Mouse (Mus musculus): ENCODE data around the gene Gipr. TPM values are rescaled to one million over a fixed set of nuclear protein-coding genes. Genes with fewer than 3 reads are reported as not detected.
A peak's percentile ranks its signal among the peaks of the same experiment; 100 is the strongest.

The Gipr gene
- polyA plus RNA-seq (2015; fragmentation: Nextera tagmentation; extraction: Ambion mirVana), result 0.80 and 1.0 TPM in 2 replicates

- DNase-seq (ENCODE audit: low spot score) (peak; percentile 60), ATAC-seq (peak; percentile 53)
- Histone ChIP-seq H3K9ac (replicated peaks; ENCODE audit: low read depth) (no peak within 1 kb of the TSS), H3K4me3 (ENCODE audit: low read depth, low read length) (0 out of 2 replicates have a peak within 1 kb of the TSS, but pooled peaks have one; percentile 5), H3K36me3 (ENCODE audit: insufficient read depth, low read length) (no peaks in the 10 kb centered on the region), H3K4me2 (replicated peaks; ENCODE audit: low read depth, low read length) (peak within 1 kb of the TSS; percentile 35), H3K27me3 (replicated peaks; ENCODE audit: insufficient read depth, low read length) (no peaks in the 10 kb centered on the region; the same call in 1 of the 2 replicates), H3K27ac (ENCODE audit: low read length) (no peak within 1 kb of the TSS; the same call in none of the 2 replicates), H3K9me3 (ENCODE audit: low read length) (no peaks in the 10 kb centered on the region), H3K4me1 (ENCODE audit: insufficient read depth, low read depth, low read length) (peaks cover 9% of the 10 kb centered on the region; the same call in 1 of the 2 replicates)
- TF ChIP-seq EP300 (IDR thresholded peaks at IDR 0.05) (no peak), CTCF (IDR thresholded peaks at IDR 0.05) (no peak)
- WGBS, result 9% methylated on average over 12 of the region's 14 CpGs
Measured at GRCm38 (mm10) chr7:19165656-19166423, at the start of gene Gipr. Gene Gipr (minus strand): TSS chr7:19166127.

DNA sequence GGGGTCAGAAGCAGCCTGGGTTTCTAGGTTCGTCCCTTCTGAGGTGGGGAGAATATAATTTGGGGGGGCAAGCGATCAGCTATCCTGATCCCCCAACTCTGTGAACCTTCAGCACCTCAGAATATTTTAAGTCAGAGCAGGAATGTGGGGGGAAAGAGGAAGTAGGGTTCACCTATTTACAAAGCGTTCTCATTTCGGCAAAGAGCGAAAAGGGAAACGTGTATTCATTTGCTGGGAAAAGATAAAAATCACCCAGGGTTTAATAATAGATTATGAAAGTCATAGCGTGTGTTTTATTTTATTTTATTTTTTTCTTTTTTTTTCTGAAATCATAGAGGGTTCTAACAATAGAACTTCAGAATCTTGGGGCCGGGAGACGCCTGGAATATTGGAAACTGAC, 49.0 kb upstream of the Gipr start:
- 59% methylated on average over 9 of the region's 9 CpGs for WGBS

GRCm38 (mm10) chr7:19214369-19214768, 48.4 kb upstream of the Gipr start:
- Histone ChIP-seq H3K36me3 (ENCODE audit: insufficient read depth, low read length) (no peaks in the 10 kb centered on the region), H3K4me3 (ENCODE audit: low read depth, low read length) (no peak overlapping the region), H3K9me3 (ENCODE audit: low read length) (no peaks in the 10 kb centered on the region), H3K27ac (ENCODE audit: low read length) (no peak overlapping the region), H3K4me1 (ENCODE audit: insufficient read depth, low read depth, low read length) (no peaks in the 10 kb centered on the region), H3K9ac (replicated peaks; ENCODE audit: low read depth) (no peak overlapping the region), H3K4me2 (replicated peaks; ENCODE audit: low read depth, low read length) (no peak overlapping the region), H3K27me3 (replicated peaks; ENCODE audit: insufficient read depth, low read length) (no peaks in the 10 kb centered on the region)
- no peak for TF ChIP-seq EP300 (IDR thresholded peaks at IDR 0.05)
- no peak for TF ChIP-seq CTCF (IDR thresholded peaks at IDR 0.05)
- WGBS, result 60% methylated on average over 7 of the region's 7 CpGs
- ATAC-seq (no peak), DNase-seq (ENCODE audit: low spot score) (peak; percentile 25)

More for the DNA sequence above, 49.0 kb upstream of the Gipr start:
- H3K4me2 ChIP-seq (replicated peaks; ENCODE audit: low read depth, low read length), result no peak overlapping the region
- TF ChIP-seq EP300 (IDR thresholded peaks at IDR 0.05), result no peak
- TF ChIP-seq CTCF (IDR thresholded peaks at IDR 0.05), result no peak
- H3K36me3 ChIP-seq (ENCODE audit: insufficient read depth, low read length), result no peaks in the 10 kb centered on the region
- H3K27me3 ChIP-seq (replicated peaks; ENCODE audit: insufficient read depth, low read length), result no peaks in the 10 kb centered on the region
- H3K27ac ChIP-seq (ENCODE audit: low read length), result no peak overlapping the region
- no peak overlapping the region for H3K9ac ChIP-seq (replicated peaks; ENCODE audit: low read depth)
- H3K9me3 ChIP-seq (ENCODE audit: low read length), result no peaks in the 10 kb centered on the region
- DNase-seq (ENCODE audit: low spot score), result no peak
- ATAC-seq, result no peak
- no peaks in the 10 kb centered on the region for H3K4me1 ChIP-seq (ENCODE audit: insufficient read depth, low read depth, low read length)
- H3K4me3 ChIP-seq (ENCODE audit: low read depth, low read length), result no peak overlapping the region

DNA sequence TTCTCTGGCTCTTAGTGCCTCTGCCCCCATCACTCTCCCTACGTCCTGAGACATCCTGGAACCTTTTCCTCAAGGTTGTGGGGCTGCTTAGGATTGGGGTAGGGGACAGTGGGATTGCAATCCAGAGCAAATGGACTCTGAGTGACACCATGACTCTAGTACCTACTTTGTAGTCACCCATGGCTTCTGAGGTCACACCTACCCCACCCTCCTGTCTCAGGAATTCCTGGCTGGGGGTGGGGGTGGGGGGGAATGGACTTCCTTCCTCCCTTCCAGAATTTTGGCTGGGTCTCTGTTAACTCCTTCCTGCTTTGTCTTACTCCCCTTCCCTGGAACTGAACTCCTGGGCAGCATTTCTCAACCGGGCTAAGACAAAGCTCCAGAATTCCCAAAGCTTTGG, 47.5 kb upstream of the Gipr start:
- ATAC-seq (no peak), DNase-seq (ENCODE audit: low spot score) (peak; percentile 14)
- H3K36me3 ChIP-seq (ENCODE audit: insufficient read depth, low read length), result no peaks in the 10 kb centered on the region
- no peak overlapping the region; the same call in 1 of the 2 replicates for H3K9ac ChIP-seq (replicated peaks; ENCODE audit: low read depth)
- H3K4me2 ChIP-seq (replicated peaks; ENCODE audit: low read depth, low read length), result peak overlapping the region; percentile 78
- H3K27me3 ChIP-seq (replicated peaks; ENCODE audit: insufficient read depth, low read length), result no peaks in the 10 kb centered on the region
- TF ChIP-seq EP300 (IDR thresholded peaks at IDR 0.05) (no peak), CTCF (IDR thresholded peaks at IDR 0.05) (no peak)
- H3K27ac ChIP-seq (ENCODE audit: low read length), result no peak overlapping the region
- H3K9me3 ChIP-seq (ENCODE audit: low read length), result no peaks in the 10 kb centered on the region
- WGBS, result 36% methylated on average over 2 of the region's 2 CpGs
- no peaks in the 10 kb centered on the region for H3K4me1 ChIP-seq (ENCODE audit: insufficient read depth, low read depth, low read length)
- peak overlapping the region; percentile 44; the same call in 1 of the 2 replicates for H3K4me3 ChIP-seq (ENCODE audit: low read depth, low read length)

DNA sequence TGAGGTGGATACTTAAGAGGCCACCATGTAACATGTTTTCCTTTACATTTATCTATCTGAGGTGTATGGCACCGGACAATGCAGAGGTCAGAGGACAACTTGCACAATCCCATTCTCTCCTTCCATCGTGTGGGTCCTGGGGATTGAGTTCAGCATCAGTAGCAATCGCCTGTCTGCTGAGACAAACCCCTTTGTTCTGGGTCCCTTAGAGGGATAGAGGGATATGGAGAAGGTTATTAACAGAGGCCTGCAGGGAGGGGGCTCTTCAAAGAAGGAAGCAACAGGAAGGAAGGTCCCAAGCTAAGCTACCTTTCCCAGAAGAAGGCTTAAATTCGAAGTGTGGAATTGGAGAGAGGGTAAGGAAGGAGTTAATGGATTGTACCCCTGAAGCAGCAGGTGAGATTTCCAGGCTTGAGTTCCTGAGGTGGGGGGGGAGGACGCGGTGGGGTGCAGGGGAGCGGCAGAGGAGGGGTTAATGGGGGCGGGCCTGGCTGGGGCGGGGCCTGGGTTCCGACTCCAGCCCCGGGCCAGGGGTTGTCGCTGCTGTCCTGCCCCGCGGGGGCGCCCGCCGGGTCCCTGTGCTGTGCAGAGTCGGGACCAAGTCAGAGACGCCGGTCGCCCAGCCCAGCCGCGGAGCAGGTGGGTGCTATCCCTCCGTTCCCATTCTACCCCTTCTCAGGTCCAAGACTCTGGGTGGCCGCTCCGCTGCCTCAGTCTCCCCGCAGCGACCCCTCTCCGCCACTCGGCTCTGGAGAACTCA, 46.2 kb upstream of the Gipr start, which contains the start of gene Gpr4:
TSS of gene Gpr4 (plus strand) at position 543 of the 760 bp plus-strand sequence.
- no peak within 1 kb of the TSS for H3K27ac ChIP-seq (ENCODE audit: low read length)
- H3K4me3 ChIP-seq (ENCODE audit: low read depth, low read length), result peak within 1 kb of the TSS; percentile 44
- H3K36me3 ChIP-seq (ENCODE audit: insufficient read depth, low read length), result no peaks in the 10 kb centered on the region
- no peaks in the 10 kb centered on the region for H3K9me3 ChIP-seq (ENCODE audit: low read length)
- WGBS, result 3% methylated on average over 28 of the region's 30 CpGs
- H3K4me1 ChIP-seq (ENCODE audit: insufficient read depth, low read depth, low read length), result no peaks in the 10 kb centered on the region
- H3K4me2 ChIP-seq (replicated peaks; ENCODE audit: low read depth, low read length), result peak within 1 kb of the TSS; percentile 78
- TF ChIP-seq EP300 (IDR thresholded peaks at IDR 0.05) (no peak), CTCF (IDR thresholded peaks at IDR 0.05) (peak; percentile 47)
- peak within 1 kb of the TSS; percentile 2; the same call in 1 of the 2 replicates for H3K9ac ChIP-seq (replicated peaks; ENCODE audit: low read depth)
- no peaks in the 10 kb centered on the region for H3K27me3 ChIP-seq (replicated peaks; ENCODE audit: insufficient read depth, low read length)
- ATAC-seq (peak; percentile 81), DNase-seq (ENCODE audit: low spot score) (peak; percentile 37)

Measured in lung, postnatal 0 days (tissue).